Mouse (Mus musculus): ENCODE measurements around the gene Gfy.

DNA sequence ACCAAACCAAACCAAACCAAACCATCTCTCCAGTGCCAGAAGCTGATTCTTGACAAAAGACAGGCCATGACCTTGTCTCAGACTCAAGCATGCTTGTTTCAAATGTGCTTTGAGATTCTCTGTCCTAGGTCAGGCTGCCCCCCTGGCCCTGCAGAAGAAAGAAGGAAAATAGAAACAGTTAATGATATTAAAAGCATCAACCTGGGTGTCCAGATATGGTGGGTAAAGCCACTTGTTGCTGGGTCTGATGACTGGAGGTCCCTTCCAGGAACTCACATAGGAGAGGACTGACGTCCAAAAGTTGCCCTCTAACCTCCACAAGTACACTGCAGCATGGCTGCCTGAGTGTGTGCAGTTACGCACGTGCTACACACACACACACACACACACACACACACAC lies 18.5 kb downstream of the Gfy start:
- TF ChIP-seq GATA1 (IDR thresholded peaks at IDR 0.05; ENCODE audit: borderline replicate concordance, low read length) (no peak), FLI1 (IDR thresholded peaks at IDR 0.05; ENCODE audit: low read length) (no peak)

All from megakaryocyte, embryonic 14.5 days (primary cell).